In genomic region chr2:155133977-155134860, GRCm38 (mm10) we compare ENCODE assay signal across 8 mouse cellular contexts. TPM values are rescaled to one million over a fixed set of nuclear protein-coding genes. Genes with fewer than 3 reads are reported as not detected.
DNase-seq lines count a peak whose midpoint lies in the region; ATAC-seq and TF ChIP-seq lines count a peak whose summit lies in the region.

No protein-coding gene starts in this region.

- peak overlapping the region; percentile 94 for H3K9ac ChIP-seq in heart, embryonic 15.5 days
- H3K9ac ChIP-seq in liver, embryonic 15.5 days, result peak overlapping the region; percentile 87

- peaks cover 7% of the 10 kb centered on the region for H3K4me1 ChIP-seq in cerebellum, adult 2 months (ENCODE audit: control insufficient read depth, insufficient read depth, low read length)
- H3K4me1 ChIP-seq in heart, embryonic 15.5 days (replicated peaks), result peaks cover 21% of the 10 kb centered on the region
- H3K4me1 ChIP-seq in liver, embryonic 15.5 days (replicated peaks), result peaks cover 42% of the 10 kb centered on the region

- no peaks in the 10 kb centered on the region for H3K9me3 ChIP-seq in heart, embryonic 15.5 days (replicated peaks)
- no peaks in the 10 kb centered on the region for H3K9me3 ChIP-seq in liver, embryonic 15.5 days (replicated peaks)

- H3K36me3 ChIP-seq in heart, embryonic 15.5 days, result peaks cover 13% of the 10 kb centered on the region
- peaks cover 16% of the 10 kb centered on the region for H3K36me3 ChIP-seq in liver, embryonic 15.5 days (replicated peaks)

- ATAC-seq in heart, embryonic 15.5 days (replicated peaks; ENCODE audit: insufficient number of reproducible peaks, insufficient read depth, low FRiP score, low read depth), result peak; percentile 24; the same call in 1 of the 2 replicates
- ATAC-seq in liver, embryonic 15.5 days (ENCODE audit: insufficient read depth), result no peak; the same call in 1 of the 2 replicates
- ATAC-seq in monocyte, adult 5-6 weeks (replicated peaks; ENCODE audit: insufficient number of reproducible peaks, low FRiP score, low TSS enrichment, poor library complexity, severe bottlenecking), result no peak

- H3K4me2 ChIP-seq in heart, embryonic 15.5 days, result peak overlapping the region; percentile 58
- peak overlapping the region; percentile 86 for H3K4me2 ChIP-seq in liver, embryonic 15.5 days

- H3K27ac ChIP-seq in cerebellum, adult 2 months (ENCODE audit: insufficient read depth, low read length), result peak overlapping the region; percentile 95
- peak overlapping the region; percentile 90 for H3K27ac ChIP-seq in heart, embryonic 15.5 days
- H3K27ac ChIP-seq in liver, embryonic 15.5 days (replicated peaks), result peak overlapping the region; percentile 80

- DNase-seq in cerebellum, adult 2 months, result peak in 1 of 2 experiments; percentile 22
- no peak for DNase-seq in cerebellum, adult 9-10 months
- DNase-seq in 416B (ENCODE audit: low read depth), result peak; percentile 51
- DNase-seq in embryo, embryonic 10 days (ENCODE audit: low spot score), result peak; percentile 29
- peak; percentile 33 for DNase-seq in retina, embryonic 14.5 days (ENCODE audit: low spot score)

- no peak for TF ChIP-seq POLR2A in cerebellum, adult 2 months (IDR thresholded peaks at IDR 0.05; ENCODE audit: borderline replicate concordance, insufficient read depth, low read length)

- H3K4me3 ChIP-seq in cerebellum, adult 2 months (replicated peaks; ENCODE audit: insufficient read depth, low read depth, low read length), result peak overlapping the region; percentile 99
- peak overlapping the region; percentile 78 for H3K4me3 ChIP-seq in heart, embryonic 15.5 days
- H3K4me3 ChIP-seq in liver, embryonic 15.5 days (replicated peaks), result peak overlapping the region; percentile 77

- no peak for TF ChIP-seq CTCF in cerebellum, adult 2 months (IDR thresholded peaks at IDR 0.05; ENCODE audit: borderline replicate concordance, insufficient read depth, low read depth, low read length)

- no peaks in the 10 kb centered on the region for H3K27me3 ChIP-seq in cerebellum, adult 2 months (ENCODE audit: control insufficient read depth, insufficient read depth, low read length)
- H3K27me3 ChIP-seq in heart, embryonic 15.5 days, result no peaks in the 10 kb centered on the region
- H3K27me3 ChIP-seq in liver, embryonic 15.5 days, result no peaks in the 10 kb centered on the region

- under 1% methylated on average over 18 of the region's 18 CpGs for WGBS in cerebellum, adult 2 months
- WGBS in heart, embryonic 15.5 days, result under 1% methylated on average over 18 of the region's 18 CpGs
- WGBS in liver, embryonic 15.5 days (ENCODE audit: insufficient replicate concordance), result under 1% methylated on average over 18 of the region's 18 CpGs

RNA-seq across cellular contexts. Expression of gene Itch, which starts 0.9 kb away (rescaled TPM):
- polyA plus RNA-seq in cerebellum, adult 2 months (2012; rRNA removed), result 28.9 and 30.6 TPM in 2 replicates
- polyA plus RNA-seq in heart, embryonic 15.5 days (2015; fragmentation: Nextera tagmentation; extraction: Ambion mirVana), result 34.9 and 35.6 TPM in 2 replicates
- polyA plus RNA-seq in liver, embryonic 15.5 days (2015; fragmentation: Nextera tagmentation; extraction: Ambion mirVana), result 16.0 and 17.2 TPM in 2 replicates
- 177 to 184 TPM (median 180 TPM) in 3 replicates for total RNA-seq in monocyte, adult 5-6 weeks (2017)

RNA-seq across cellular contexts. Expression of gene Ahcy, which starts 59.9 kb away (rescaled TPM):
- 40.4 and 41.1 TPM in 2 replicates for polyA plus RNA-seq in cerebellum, adult 2 months (2012; rRNA removed)
- 36.9 and 46.4 TPM in 2 replicates for polyA plus RNA-seq in heart, embryonic 15.5 days (2015; fragmentation: Nextera tagmentation; extraction: Ambion mirVana)
- polyA plus RNA-seq in liver, embryonic 15.5 days (2015; fragmentation: Nextera tagmentation; extraction: Ambion mirVana), result 63.1 and 74.4 TPM in 2 replicates
- total RNA-seq in monocyte, adult 5-6 weeks (2017), result 9.6 to 16.0 TPM (median 14.9 TPM) in 3 replicates
